In the genomic region with DNA sequence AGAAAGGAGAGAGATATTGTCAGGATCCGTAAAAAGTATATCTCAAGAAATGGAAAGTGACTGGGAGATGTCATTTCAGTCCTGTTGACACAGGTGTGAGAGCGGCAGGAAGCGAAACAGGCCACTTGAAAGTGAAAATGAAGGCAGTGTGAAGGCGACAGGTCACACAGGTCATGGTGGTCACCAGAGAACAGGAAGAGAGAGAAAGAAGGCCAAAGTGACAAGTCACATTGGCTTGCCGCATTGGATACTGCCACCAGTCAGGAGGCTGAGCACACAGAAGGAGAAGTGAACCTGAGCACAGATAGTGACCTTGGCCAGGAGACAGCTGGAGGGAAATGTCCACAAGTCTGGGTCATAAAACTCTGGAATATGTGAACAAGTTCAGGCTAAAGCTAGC, we compare ENCODE assay signal across 30 mouse cellular contexts. TPM values are rescaled to one million over a fixed set of nuclear protein-coding genes. Genes with fewer than 3 reads are reported as not detected.
DNase-seq lines count a peak whose midpoint lies in the region; ATAC-seq lines count a peak whose summit lies in the region.
"Had no signal": no experiment of that assay in that cellular context is flagged by ENCODE, and none has a peak within 500 bp of the region (broad histone marks: within the 10 kb centered on the region; RNA-seq: fewer than 3 reads in every experiment).

No protein-coding gene starts in this region.

- peak; percentile 50 for DNase-seq in heart, embryonic 10.5 days (ENCODE audit: low spot score)
- no peak for DNase-seq in heart, postnatal 14 days
- DNase-seq in gastrocnemius, postnatal 14 days, result no peak
- no peak for DNase-seq in lung, postnatal 25 days (ENCODE audit: low spot score)
- no peak for DNase-seq in gastrocnemius, adult 18-20 months (ENCODE audit: low spot score)
- DNase-seq: adrenal gland, postnatal 14 days; cerebellum, adult 2 months; cerebellum, postnatal 25 days; embryo, embryonic 11 days; gastrocnemius, postnatal 10 days; heart, adult 2 months; heart, postnatal 4 days; kidney, adult 8-10 months; kidney, postnatal 14 days; lung, embryonic 14.5 days; lung, postnatal 36 days; right cerebral cortex, postnatal 14 days; spleen, adult 18-20 months; thymus, postnatal 25 days had no signal

- no peaks in the 10 kb centered on the region for H3K9me3 ChIP-seq in heart, embryonic 10.5 days
- H3K9me3 ChIP-seq: embryonic facial prominence, embryonic 13.5 days; intestine, embryonic 15.5 days; limb, embryonic 13.5 days; midbrain, embryonic 15.5 days had no signal

- no peaks in the 10 kb centered on the region for H3K36me3 ChIP-seq in heart, embryonic 10.5 days
- H3K36me3 ChIP-seq: embryonic facial prominence, embryonic 13.5 days; intestine, embryonic 15.5 days; limb, embryonic 13.5 days; midbrain, embryonic 15.5 days had no signal

- H3K27me3 ChIP-seq in heart, embryonic 10.5 days (ENCODE audit: insufficient read depth, poor library complexity, severe bottlenecking), result no peaks in the 10 kb centered on the region
- H3K27me3 ChIP-seq: embryonic facial prominence, embryonic 13.5 days; intestine, embryonic 15.5 days; limb, embryonic 13.5 days; midbrain, embryonic 15.5 days had no signal

- H3K4me1 ChIP-seq in heart, embryonic 10.5 days, result no peaks in the 10 kb centered on the region
- H3K4me1 ChIP-seq: intestine, embryonic 15.5 days; midbrain, embryonic 15.5 days had no signal

- H3K27ac ChIP-seq in heart, embryonic 10.5 days, result no peak overlapping the region
- H3K27ac ChIP-seq: embryonic facial prominence, embryonic 13.5 days; heart, adult 2 months; hindbrain, embryonic 14.5 days; intestine, embryonic 15.5 days; limb, embryonic 13.5 days; liver, embryonic 14.5 days; midbrain, embryonic 15.5 days had no signal

- ATAC-seq in common myeloid progenitor, adult 5-6 weeks (replicated peaks; ENCODE audit: low read depth, poor library complexity, severe bottlenecking), result peak; percentile 73
- ATAC-seq in monocyte, adult 5-6 weeks (replicated peaks; ENCODE audit: insufficient number of reproducible peaks, low FRiP score, low TSS enrichment, poor library complexity, severe bottlenecking), result peak; percentile 59
- ATAC-seq: forebrain, embryonic 14.5 days; intestine, embryonic 15.5 days; midbrain, embryonic 15.5 days had no signal

- H3K4me3 ChIP-seq in heart, embryonic 10.5 days, result no peak overlapping the region
- H3K4me3 ChIP-seq: embryonic facial prominence, embryonic 13.5 days; erythroblast, embryonic 14.5 days; heart, adult 2 months; intestine, embryonic 15.5 days; limb, embryonic 13.5 days; midbrain, embryonic 15.5 days; myocyte had no signal

- intact Hi-C loops in heart, postnatal 14 days (cut with DNase I), result no loop called here
- intact Hi-C loops in gastrocnemius, postnatal 14 days (cut with DNase I; ENCODE audit: low total_unique reads), result no loop called here

- 65% methylated on average over 5 of the region's 5 CpGs for WGBS in heart, embryonic 10.5 days

RNA-seq across cellular contexts. Expression of a gene that starts 20.0 kb away (rescaled TPM):
- 122 and 123 TPM in 2 replicates for polyA plus RNA-seq in heart, embryonic 10.5 days (2016; fragmentation: Nextera tagmentation; extraction: Ambion mirVana)
- 10 to 100 TPM; 28.7 to 36.2 TPM for total RNA-seq in heart, postnatal 14 days (2021)
- 75.2 and 99.7 TPM in 2 replicates for total RNA-seq in common myeloid progenitor, adult 5-6 weeks (2017)
- 24.3 to 43.0 TPM (median 42.0 TPM) in 3 replicates for total RNA-seq in monocyte, adult 5-6 weeks (2017)
- total RNA-seq in gastrocnemius, postnatal 14 days (2021), result 10 to 100 TPM; 12.2 to 13.4 TPM
- total RNA-seq in gastrocnemius, adult 18-20 months (2021), result 10 to 100 TPM; 10.8 to 11.1 TPM

RNA-seq across cellular contexts. Expression of a gene that starts 40.5 kb away (rescaled TPM):
- 2.2 and 3.4 TPM in 2 replicates for polyA plus RNA-seq in heart, embryonic 10.5 days (2016; fragmentation: Nextera tagmentation; extraction: Ambion mirVana)
- 10 to 100 TPM; 20.0 to 20.3 TPM for total RNA-seq in heart, postnatal 14 days (2021)
- 21.2 and 23.0 TPM in 2 replicates for total RNA-seq in common myeloid progenitor, adult 5-6 weeks (2017)
- 57.3 to 65.3 TPM (median 57.6 TPM) in 3 replicates for total RNA-seq in monocyte, adult 5-6 weeks (2017)
- 1 to 10 TPM; 9.4 to 9.5 TPM for total RNA-seq in gastrocnemius, postnatal 14 days (2021)
- total RNA-seq in gastrocnemius, adult 18-20 months (2021), result 1 to 10 TPM; 4.7 to 5.2 TPM
